Mouse (Mus musculus) layer of hippocampus, adult 9-11 months (tissue): ENCODE data around the gene Ppp5c.

Experiments
- DNase-seq: peaks from one replicate; pipeline ENCODE4 v3.0.0; 2022

The Ppp5c gene

DNA sequence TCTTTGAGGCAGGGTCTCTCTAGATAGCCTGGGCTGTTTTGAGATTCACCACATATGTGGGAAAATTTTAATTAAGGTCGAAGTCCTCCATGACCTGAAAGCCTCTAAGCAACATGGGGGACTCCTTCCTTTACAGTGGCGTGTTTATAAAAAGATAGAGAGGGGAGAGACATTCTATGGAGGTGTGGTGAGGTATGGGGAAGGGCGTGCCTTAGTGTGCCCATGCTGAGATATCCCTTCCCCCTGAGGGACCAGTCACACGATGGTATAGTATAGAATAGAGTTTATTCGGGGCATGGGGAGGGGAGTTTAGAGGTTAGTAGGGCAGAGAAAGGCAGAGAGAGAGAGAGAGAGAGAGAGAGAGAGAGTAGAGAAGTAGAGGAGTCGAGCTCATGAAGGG, 49.6 kb downstream of the Ppp5c start:
- no peak for DNase-seq

DNA sequence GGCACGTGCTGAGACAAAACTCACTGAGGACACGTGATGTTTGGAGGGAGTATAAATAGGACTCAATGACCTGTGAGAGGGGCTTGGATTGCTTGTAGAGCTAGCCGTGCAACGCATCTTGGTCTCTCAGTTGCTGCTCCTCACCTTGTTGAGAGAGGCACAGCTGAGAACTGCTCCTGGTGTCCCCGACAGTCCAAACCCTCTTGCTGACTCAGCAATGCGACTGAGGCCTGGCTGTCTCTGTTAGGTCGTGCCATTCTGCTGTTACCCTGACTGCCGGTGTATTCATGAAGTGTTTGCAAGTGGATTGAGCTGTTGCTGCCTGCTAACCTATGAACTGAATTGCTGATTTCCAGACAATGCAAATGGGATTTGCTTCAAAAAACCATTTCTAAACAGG, 51.4 kb downstream of the Ppp5c start:
- no peak for DNase-seq

DNA sequence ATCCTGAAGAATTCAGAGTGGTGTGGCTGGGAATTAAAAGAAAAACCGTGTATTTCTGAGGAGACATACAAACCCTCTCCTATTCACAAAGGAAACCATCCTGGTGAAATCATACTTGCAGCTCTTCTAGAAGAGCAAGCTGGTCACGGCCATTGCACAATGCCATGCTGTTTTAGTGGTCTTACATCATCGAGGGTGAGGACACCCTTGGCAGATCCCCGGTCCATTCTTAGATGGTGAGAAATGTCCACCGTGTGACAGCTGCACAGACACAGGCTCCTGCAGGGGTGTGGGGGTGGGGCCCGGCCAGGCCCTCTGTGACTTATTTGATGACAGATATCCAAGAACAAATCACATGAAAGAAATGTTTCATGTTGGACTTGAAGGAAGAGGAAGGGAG, 53.7 kb downstream of the Ppp5c start:
- DNase-seq: peak; percentile 90

DNA sequence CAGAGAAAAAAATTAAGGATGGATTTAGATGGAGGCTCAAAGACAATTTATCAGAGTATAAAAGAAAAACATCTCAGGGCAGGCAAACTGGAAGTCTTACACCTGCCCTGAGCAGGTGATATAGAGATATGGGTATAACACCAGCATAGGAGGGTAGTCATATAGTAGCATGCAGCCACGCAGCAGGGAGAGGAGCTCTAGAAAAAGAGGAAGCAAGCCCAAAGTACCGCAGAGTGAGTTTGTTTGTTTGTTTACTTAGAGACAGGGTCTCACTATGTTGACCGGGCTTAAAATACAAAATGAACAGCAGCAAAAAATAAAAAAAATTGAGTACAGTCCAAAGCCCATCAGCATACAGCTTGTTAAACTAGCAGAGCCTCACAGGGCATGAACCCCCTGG, 56.6 kb downstream of the Ppp5c start:
- no peak for DNase-seq

DNA sequence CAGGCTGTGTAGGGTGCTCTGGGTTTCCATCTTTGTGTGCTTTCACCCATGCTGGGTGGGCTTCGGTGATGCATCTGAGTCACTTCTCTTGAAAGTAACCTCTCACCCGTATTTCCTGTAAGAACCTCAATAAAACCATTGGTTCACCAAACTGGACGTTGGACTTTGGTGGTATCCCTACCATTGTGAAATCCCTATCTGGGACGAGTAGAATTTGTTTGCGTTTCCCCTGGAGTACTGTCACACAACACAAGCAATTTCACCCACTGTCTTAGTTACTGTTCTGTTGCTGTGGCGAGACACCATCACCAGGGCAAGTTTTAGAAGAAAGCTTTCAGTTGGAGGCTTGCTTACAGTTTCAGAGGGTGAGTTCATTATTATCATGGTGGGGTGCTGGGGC, 59.3 kb downstream of the Ppp5c start:
- no peak for DNase-seq

DNA sequence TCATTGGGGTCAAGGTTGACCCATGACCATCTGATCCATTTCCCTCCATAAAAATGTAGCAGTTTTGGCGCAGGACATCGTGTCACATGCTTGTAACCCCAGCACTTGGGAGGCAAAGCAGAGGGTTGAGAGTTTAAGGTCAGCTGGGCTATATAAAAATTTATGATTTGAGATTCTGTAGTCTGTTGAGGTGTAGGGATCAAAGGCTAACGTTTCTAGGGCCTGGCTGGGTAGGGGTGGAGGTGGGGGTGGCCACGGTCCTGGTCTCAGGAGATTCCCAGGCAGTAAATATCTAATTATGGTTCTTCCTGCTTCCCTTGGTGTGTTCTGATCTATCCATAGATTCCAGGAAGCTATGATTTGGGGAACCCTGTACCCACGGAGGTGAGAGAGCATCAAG, 66.0 kb downstream of the Ppp5c start:
- no peak for DNase-seq

DNA sequence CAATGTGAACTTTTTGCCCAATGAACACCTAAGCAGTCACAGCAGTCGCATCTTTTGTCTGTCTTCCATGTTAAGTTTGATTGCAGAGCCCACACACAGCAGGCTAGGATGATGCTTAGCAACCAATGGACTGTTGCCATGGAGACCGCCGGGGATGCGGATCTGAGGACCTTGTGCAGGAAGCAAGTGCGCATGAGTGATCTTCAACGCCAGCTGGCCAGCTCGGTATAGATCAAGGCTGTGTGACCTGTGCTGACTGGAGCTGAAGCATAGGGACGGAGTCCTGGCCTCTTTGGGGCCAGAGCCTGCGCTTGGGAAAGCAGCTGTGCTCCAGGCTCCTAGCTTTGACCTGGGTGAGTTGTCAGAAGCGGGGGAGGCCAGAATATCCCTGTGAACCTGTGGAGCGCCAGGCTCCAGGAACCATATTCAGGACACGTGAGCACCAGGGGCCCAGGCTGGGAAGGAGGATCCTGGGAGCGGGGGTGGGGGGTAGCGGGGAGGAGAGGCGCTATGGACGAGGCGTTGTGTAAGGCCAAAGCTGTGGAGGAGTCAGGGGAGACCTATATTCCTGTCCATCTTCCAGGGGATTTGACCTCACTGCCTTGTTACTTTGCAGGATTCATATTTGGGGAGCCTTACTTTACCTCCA, 68.1 kb downstream of the Ppp5c start, which contains the start of gene Pnmal1:
Gene Pnmal1 (plus strand): TSS at position 141 of the 649 bp plus-strand sequence.
- DNase-seq: peak; percentile 96

DNA sequence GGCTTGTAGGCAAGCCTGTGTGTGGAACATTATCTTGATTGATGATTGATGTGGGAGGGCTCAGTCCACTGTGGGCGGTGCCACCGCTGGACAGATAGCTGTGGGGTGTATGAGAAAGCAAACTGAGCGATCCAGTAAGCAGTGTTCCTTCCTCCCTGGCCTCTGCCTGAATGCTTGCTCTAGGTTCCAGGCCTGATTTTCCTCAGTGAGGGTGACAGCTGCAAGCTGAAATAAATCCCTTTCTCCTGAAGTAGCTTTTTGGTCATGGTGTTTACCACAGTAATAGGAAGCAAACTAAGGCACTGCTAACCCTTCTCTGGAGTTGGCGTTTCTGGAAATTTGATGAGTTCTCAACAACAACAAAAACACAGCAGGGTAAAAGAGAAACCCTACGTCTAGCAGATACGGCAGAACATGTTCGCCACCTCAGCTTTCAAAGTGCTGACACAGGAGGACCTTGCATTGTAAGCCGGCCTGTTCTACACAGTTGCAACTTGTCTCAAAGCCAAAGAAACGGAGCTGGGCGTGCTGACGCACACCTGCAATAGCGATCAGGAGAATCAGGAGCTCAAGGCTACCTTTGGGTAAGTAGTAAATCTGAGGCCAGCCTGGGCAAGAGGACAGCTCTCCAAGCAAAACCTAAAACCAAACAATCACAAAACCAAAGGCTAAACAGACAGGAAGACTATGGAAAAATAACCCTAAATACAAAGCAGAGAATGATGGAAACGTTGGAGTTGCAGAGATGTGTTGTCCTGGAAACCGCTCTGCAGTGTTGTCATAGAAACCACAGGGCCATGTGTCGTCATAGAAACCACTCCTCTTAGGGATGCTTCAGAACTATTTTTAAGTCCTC, 71.1 kb downstream of the Ppp5c start:
- DNase-seq: peak; percentile 88

DNA sequence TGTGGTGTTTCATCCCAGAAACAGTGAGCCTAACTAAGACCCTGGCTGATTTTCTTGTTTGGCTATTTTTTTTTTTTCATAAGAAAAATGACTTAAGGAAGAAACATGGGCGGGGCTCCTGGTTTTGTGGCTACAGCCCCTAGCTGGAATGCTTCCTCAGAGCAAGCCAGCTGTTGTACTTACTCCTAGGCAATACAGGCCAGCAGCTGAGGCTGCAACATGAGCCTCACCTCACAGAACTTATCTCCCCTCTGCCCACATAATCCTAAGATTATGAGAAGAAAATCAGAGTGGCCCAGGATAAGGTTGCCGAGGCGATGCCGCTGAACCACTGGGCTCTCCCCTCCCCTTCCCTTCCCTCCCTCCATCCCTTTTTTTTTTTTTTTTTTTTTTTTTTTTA, 72.0 kb downstream of the Ppp5c start:
- DNase-seq: no peak
